Mouse (Mus musculus): ENCODE data around the gene Taf6.

The Taf6 gene

DNA sequence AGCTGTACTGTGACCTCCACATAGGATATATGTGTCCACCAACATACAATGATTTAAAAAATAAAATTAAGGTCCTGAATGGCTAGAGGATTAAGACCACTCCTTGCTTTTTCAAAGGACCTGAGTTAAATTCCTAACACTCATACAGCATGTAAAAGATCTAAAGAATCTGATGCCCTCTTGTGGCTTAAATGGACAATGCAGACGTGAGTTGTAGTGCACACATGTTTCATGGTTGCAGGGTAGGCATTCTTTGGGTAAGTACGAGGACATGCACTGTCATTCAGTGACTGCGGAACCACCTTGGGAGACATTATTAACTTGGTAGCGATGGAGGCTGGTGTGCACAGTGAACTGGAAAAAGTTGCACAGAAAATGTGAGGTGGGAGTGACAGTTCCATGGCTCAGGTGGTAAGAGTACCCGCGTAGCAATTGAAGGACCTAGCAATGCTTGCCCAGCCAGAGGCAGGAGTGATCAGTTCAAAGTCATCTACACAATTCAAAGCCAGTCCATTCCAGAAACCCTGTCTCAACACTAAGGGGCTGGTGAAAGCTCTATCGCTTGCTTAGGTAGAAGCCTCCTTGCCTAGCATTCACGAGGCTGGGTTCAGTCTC, 49.2 kb downstream of the Taf6 start:
- TF ChIP-seq GATA4 (IDR thresholded peaks at IDR 0.05; ENCODE audit: insufficient replicate concordance, low read length), result no peak

DNA sequence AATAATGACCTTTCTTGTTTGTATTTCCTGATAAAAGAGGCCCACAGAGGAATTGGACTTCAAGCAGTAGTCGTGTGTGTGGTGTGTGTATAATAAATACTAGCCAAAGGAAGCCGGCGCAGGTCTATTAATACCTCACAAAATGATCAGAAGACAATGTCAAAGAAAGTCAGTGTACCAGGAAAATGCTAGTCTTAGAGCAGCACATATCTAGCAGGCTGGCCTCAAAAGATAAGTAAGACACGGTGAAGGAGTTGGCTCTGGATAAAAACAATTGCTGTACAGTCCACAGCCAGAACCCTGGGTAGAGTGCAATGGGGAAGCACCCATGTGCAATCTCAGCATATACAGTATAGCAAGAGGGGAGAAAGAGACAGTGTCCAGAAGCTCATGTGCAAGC, 50.0 kb downstream of the Taf6 start:
- TF ChIP-seq GATA4 (IDR thresholded peaks at IDR 0.05; ENCODE audit: insufficient replicate concordance, low read length), result no peak

DNA sequence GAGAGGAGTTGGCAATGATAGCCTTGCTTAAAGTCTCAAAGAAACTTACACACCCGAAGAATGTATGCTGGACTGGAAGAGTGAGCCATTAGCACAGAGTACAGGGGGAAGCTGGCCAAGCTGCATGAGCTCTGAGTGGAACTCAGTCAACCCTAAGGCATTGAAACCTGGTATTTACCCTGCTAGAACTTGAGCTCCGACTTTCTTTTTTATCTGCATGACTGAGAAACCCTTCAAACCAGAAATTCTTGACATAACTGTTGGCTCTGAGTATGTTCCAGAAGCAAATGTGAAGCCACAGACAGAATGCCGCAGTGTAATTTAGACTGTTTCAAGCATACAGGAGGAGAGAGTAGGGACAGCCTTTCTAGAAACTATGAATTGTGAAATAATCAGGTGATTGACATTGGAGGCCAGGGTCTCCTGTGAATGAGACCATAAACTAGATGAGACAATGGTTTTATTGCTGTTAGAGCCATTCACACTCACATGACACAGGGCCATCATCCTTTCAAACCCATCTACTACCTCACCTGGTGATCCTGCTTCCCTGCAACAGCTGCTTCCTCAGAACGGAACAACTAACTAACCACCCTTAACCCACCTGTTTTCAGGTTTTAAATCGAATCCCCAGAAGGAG, 54.7 kb downstream of the Taf6 start:
- no peak for TF ChIP-seq GATA4 (IDR thresholded peaks at IDR 0.05; ENCODE audit: insufficient replicate concordance, low read length)
